Mouse (Mus musculus) urinary bladder, postnatal 10 days (tissue): ENCODE data around the gene Plekha4.
A peak's percentile ranks its signal among the peaks of the same experiment; 100 is the strongest.
"Not testable (repeated sequence)": the region's sequence is repeated elsewhere in the genome, so short reads cannot be mapped to it uniquely, and the experiment has no call there.

Source experiments
- DNase-seq: peaks from one replicate; pipeline ENCODE4 v3.0.0; 2022; ENCODE audit warnings: low spot score

Gene Plekha4

DNA sequence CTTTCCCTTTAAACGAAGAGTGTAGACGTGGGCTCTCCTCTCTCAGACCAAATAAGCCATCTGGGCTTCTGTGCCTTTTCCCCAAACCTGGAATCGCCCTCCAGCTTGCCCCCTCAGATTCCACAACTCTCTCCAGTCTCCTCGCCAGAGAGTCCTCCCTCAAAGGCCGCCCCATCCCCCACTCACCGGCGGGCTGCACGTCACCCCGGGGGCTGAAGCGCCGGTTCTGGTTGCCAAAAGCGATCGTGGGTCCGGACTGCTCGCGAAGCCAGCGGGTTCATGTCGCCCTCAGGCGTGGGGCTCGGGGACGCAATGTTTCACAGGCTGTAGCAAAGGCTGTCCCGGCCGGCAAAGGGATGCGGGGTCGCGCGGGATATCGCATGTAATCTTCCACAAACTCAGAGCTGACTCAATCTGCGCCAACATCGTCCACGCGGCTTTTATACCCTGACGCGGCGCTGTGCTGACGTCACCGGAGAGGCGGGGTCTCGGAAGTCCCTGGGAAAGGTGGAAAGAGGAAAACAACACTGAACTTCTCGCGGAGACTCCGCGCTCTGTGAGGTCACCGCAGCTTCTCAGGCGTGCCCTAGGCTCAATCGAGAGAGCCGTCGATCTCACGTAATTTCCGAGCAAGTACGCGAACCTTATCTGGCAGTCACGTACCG is at the start of gene Plekha4, which contains the start of gene Ppp1r15a:
Gene Plekha4 (plus strand): TSS at position 522 of the 665 bp plus-strand sequence.
Gene Ppp1r15a (minus strand): TSS at position 460 of the 665 bp plus-strand sequence.
- peak; percentile 90 for DNase-seq

DNA sequence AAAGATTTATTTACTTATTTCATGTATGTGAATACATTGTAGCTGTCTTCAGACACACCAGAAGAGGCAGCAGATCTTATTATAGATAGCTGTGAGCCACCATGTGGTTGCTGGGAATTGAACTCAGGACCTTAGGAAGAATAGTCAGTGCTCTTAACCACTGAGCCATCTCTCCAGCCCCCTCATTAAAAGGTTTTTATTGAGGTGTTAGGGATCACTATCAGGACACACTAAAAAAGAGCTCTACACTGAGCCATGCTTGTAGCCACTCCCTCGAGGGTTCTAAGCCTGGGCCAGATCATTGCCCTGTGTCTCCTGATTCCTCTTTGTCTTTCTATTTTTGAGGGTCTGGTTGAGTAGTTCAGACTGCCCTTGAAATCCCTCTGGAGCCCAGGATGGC is 49.7 kb upstream of the Plekha4 start:
- no peak for DNase-seq

- no peak for DNase-seq
These were observed 49.1 kb upstream of the Plekha4 start for GRCm38 (mm10) chr7:45477003-45477402.

GRCm38 (mm10) chr7:45478774-45479173 is 47.4 kb upstream of the Plekha4 start:
- no peak for DNase-seq

GRCm38 (mm10) chr7:45480310-45480709 is 45.8 kb upstream of the Plekha4 start:
- DNase-seq = not testable (repeated sequence)

DNA sequence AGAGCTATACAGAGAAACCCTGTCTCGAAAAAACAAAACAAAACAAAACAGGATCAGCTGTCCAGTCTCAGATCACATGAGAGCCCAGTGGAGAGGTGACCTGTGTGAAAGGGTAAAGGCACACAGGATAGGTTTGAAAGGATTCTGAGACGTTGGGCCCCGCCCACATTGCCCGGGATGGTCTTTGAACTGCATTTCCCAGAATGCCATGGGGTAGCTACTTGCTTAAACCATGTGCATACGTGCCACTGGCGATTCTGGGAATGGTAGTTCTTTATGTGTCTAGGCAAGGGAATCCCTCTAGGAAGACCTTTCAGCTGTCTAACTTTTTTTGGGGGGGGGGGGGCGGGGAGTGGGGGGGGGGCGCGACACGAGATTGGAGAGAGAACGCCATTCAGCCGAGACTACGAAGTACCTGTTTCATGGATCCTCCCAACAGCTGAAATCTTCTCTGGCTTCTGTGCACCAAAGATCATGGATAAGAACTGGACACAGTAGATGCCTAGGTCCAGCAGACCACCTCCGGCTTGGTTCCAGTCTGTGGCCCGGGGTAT is 44.7 kb upstream of the Plekha4 start, which contains the start of gene Tulp2:
Gene Tulp2 (plus strand): TSS at position 504 of the 554 bp plus-strand sequence.
- DNase-seq = no peak

DNA sequence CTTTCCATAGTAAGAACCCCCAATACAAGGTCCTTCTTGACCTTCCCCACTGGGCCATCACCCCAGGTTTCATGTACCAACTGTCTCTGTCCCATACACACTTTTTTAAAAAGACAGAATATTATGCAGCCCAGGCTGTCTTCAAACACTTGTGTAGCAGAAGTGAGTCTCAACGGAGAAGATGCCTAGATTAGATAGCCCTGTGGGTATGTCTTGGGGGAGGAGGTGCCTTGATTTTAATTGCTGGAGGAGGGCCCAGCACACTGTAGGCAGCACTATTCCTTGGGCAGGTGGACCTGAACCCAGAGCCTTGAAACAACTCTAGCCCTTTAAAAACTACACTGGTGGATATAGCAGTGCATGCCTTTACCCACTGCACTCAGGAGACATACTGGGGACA is 44.0 kb upstream of the Plekha4 start:
- no peak for DNase-seq

DNA sequence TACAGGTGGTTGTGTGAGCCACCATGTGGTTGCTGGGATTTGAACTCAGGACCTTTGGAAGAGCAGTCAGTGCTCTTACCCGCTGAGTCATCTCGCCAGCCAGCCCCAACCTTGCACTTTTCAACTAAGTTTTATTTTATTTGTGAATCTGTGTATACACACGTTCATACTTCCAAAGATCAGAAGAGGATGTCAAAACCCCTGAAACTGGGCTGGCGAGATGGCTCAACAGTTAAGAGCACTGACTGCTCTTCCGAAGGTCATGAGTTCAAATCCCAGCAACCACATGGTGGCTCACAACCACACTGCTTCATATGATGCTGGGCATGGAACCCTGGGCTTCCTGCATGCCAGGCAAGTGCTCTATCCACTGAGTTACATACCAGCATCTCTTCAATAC is 41.1 kb upstream of the Plekha4 start:
- DNase-seq = not testable (repeated sequence)

DNA sequence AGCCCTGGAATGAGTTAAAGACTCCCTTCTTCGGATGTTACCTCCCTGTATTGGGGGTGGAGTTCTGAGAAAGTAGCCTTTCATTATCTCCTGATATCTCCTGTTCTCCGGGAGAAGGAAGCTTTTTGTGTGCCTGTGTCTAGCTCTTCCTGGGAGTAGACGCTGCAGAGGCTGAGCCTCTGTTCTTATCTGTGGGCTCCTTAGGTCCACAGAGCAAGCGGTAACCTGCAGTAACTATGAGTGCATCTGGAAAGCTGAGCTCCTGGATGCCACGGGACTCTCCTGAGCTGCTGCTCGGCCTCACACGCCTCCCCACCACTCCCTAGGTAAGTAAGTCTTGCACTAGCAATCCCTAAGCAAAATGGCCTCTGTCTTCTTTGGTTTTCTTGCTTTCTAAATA is 40.0 kb upstream of the Plekha4 start:
- no peak for DNase-seq

DNA sequence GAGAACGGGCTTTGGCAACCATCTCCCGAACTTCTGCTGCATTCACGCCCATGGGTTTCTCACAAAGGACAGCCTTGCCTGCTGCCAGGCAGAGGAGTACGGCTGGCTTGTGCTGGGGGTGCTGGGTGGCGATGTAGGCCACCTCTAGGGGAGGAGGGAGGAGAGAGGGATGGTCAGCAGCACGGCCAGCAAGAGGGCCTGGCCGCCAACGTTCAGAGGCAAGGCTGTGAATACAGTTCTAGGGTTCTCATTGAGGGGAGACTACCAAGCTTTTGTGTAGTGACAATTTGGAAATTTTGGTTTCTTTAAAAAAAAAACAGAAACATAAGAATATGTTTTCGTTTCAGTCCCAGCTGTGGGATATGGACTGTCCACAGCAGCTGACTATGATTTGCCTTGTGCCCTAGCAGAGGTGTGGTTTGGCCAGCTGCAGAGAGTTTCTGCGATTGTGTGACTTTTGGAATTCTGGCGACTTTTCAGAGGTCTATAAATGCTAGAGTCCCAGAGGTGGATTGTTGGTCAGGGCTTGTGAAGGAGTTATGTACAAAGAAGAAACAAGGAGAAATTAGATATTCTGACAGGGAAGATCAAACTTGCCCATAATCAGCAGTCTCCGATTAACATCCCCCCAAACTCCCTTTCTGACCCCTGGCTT is 39.2 kb upstream of the Plekha4 start, which contains the start of gene Gm45808:
Gene Gm45808 (minus strand): TSS at position 51 of the 655 bp plus-strand sequence.
- no peak for DNase-seq

DNA sequence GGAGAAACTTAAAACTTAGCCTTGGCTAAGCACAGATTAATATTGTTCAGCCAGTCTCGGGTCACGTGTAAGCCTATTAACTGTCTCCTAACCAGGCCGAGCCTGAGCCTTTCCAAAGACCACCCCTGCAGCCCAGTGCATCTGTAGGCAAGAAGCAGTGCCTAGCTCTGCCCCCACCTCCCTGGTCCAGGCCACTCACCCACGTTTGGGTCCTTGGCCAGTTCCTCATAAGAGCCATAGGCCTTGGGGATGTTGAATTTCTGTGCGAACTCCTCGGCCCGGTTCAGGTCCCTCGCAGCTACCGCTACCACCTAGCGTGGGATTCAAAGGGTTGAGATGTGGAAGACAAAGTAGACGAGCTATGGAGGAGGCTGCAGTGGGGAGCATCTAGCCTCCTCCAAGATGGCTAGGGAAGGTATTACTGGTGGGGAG is 38.3 kb upstream of the Plekha4 start:
- no peak for DNase-seq

GRCm38 (mm10) chr7:45488293-45489204 is 37.6 kb upstream of the Plekha4 start, which contains the start of gene Dhdh:
Gene Dhdh (minus strand): TSS chr7:45488805.
- DNase-seq = no peak

GRCm38 (mm10) chr7:45489578-45489977 is 36.6 kb upstream of the Plekha4 start:
- no peak for DNase-seq

- no peak for DNase-seq
These were observed 35.3 kb upstream of the Plekha4 start for GRCm38 (mm10) chr7:45490822-45491221.

DNA sequence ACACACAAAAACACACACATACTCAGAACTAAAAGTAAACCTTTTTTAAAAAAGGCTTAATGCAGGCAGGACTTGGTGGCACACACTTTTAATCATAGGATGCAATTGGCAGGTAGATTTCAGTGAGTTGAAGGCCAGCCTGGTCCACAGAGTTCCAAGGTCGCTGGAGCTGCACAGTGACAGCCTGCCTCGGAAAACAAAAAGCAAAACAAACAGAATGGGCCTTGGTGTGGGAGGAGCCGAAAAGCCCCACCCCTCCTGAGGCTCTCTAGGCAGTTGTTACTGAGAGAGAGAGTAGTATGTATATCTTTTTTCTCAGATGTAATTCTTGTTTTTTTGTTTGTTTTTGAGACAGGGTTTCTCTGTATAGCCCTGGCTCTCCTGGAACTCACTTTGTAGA is 34.9 kb upstream of the Plekha4 start:
- no peak for DNase-seq

GRCm38 (mm10) chr7:45492225-45492844 is 33.8 kb upstream of the Plekha4 start:
- no peak for DNase-seq

- no peak for DNase-seq
These were observed 33.2 kb upstream of the Plekha4 start for GRCm38 (mm10) chr7:45492951-45493350.

GRCm38 (mm10) chr7:45494548-45494947 is 31.6 kb upstream of the Plekha4 start:
- no peak for DNase-seq

DNA sequence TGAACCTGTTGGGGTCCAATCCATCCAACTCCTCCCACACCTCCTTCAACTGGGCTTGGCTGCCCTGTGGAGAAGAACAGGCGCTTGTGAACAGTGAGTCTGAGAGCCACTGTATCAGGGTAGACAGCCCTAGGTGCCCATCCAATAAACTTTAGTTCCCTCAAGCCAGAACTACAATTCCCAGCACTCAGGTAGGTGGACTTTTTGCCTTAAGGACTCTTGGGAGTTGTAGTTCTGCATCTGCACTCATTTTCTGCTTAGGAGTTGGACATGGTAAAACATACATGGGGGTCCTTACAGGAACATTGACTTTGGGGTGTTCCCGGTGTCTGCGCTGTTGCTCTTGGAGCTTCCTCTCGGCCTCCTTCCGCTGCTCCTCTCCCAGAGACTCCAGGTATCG is 27.7 kb upstream of the Plekha4 start:
- no peak for DNase-seq

DNA sequence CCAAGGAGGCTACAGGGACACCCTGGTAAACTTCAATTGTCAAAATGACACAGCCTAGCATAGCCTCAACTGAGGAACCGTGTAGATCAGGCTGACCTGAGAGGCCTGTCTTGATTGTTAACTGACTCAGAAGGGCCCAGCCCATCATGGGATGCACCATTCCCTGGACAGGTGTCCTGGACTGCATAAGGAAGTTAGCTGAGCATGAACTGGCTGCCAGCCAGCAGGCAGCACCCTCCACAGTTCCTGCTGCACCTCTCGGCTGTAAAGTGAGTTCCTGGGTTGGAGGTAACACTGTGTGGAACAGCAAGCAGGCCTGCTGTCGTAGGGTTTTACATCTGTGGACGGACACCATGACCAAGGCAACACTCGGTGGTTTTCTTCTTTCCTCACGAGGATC is 18.5 kb upstream of the Plekha4 start:
- DNase-seq = no peak

GRCm38 (mm10) chr7:45508561-45508960 is 17.6 kb upstream of the Plekha4 start:
- no peak for DNase-seq
